Mouse (Mus musculus) T-helper 1 cell (primary cell): ENCODE measurements around the gene Mgst3.

Experiments used
- in situ Hi-C: fragments of 300-600 bp; cut with MboI, MseI; formaldehyde crosslinking; loops from one replicate; pipeline ENCODE4 v1.15.1; 2025; ENCODE audit warnings: high pct_unique_total_duplicates

The Mgst3 gene

GRCm38 (mm10) chr1:167393683-167394492 lies at the start of gene Mgst3:
Mgst3 (minus strand) TSS chr1:167393841.
- in situ Hi-C loops = no loop called here

DNA sequence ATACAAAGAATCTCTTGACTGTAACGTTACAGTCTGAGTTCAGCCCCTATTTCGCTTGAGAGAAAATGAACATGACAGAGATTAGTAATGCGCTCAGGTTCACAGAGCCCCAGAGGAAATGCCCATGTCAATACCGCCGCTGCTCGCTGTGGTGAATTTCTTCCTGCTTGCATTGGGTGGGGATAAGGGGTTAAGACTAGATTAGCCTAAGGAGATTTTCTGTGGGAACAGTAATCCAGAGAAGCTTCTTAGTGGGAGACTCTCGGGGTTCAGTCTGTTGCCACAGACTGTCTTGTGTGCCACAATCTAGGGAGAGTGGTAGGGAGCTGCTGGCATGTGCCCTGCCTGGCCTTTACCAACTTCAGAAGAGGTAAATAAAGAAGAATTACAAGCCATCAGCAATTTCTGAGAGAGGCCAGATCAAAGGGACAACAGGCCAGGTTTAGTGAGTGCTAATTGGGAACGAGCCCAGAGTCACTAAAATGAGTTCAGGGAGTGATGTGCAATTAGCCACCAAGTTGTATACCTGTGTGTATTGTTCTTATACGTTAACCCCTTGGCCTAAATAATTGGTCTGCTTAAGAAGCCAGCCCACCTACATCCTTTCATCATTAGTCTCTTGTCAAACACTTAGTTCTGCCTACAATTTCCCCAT lies 44.7 kb upstream of the Mgst3 start:
- in situ Hi-C loops = no loop called here

GRCm38 (mm10) chr1:167437091-167437490 lies 43.5 kb upstream of the Mgst3 start:
- in situ Hi-C loops = no loop called here

DNA sequence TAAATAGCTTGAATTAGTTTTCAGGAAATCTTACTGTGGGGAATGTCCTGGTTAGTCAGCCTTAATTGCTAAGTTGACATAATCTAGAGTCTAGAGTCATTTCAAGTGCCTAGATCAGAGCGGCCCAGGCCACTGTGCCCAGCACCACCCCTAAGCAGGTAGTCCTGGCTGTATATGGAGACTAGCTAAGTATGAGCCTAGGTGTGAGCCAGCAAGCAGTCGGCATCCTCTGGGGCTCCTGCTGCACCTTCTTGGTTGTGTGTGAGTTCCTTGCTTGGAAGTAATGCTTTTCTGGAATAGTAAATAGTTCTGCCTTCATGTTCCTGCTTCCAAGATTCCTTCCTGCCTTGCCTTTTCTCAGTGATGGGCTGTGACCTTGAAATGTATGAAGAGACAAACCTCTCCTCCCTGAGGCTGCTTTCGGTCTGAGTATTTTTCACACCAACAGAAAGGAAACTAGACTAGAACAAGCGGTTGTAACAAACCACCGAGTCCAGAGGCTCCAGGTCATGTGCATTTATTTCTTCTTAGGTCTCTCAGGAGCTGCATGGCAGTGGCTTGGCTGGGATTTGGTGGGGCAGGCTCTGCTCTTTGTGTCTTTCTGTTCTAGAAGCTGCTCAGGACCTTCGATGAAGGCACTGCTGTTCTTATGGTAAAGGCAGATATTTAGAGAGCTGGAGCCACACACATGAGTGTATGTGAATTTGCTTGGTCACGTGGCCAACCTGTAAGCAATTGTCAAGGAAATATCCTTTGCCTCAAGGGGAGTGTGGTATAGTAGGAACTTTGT lies 42.7 kb upstream of the Mgst3 start:
- in situ Hi-C loops = no loop called here

- in situ Hi-C loops = no loop called here
Observed at GRCm38 (mm10) chr1:167434931-167435330, 41.3 kb upstream of the Mgst3 start.

DNA sequence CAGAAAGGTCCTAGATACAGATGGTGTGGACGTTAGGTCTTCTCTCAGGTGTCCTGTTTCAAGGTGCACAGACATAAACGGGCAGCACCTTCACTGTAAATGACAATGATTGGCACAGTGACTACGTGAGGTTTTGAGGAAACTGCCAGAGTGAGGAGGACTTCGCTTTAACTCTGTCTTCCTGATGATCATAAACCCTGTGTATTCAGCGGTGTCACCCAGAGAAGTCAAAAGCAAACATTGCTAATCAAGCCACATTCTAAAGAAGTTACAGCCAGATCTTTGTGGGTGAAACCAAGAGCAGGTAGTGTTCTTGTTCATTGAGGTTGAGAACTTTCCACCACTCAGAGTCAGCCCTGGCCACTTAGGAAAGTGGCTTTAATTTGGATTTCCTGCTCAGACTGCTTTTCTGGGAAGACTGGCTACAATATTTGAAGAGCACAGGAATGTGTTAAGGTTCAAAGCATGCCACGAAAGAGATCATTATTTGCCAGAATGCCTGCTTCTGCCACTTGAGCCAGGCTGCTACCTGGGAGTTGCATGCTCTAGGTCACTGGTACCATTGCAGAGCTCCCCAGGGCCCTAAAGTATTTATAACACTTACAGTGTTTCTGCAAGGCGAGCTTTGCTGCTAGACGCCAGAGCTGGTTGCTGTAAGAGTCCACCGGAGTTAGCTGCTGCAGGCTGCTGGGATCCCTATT lies 37.5 kb upstream of the Mgst3 start:
- in situ Hi-C loops = no loop called here

- in situ Hi-C loops = no loop called here
Observed at GRCm38 (mm10) chr1:167426681-167427080, 33.0 kb upstream of the Mgst3 start.

GRCm38 (mm10) chr1:167425572-167425971 lies 31.9 kb upstream of the Mgst3 start:
- in situ Hi-C loops = no loop called here

- in situ Hi-C loops = no loop called here
Observed at GRCm38 (mm10) chr1:167422501-167423240, 29.0 kb upstream of the Mgst3 start.

GRCm38 (mm10) chr1:167414846-167415245 lies 21.2 kb upstream of the Mgst3 start:
- in situ Hi-C loops = loop anchor here (5.0 kb wide), 1 partner anchor 227 kb away; no protein-coding TSS in a partner anchor

- in situ Hi-C loops = no loop called here
Observed at GRCm38 (mm10) chr1:167411991-167412715, 18.5 kb upstream of the Mgst3 start.

DNA sequence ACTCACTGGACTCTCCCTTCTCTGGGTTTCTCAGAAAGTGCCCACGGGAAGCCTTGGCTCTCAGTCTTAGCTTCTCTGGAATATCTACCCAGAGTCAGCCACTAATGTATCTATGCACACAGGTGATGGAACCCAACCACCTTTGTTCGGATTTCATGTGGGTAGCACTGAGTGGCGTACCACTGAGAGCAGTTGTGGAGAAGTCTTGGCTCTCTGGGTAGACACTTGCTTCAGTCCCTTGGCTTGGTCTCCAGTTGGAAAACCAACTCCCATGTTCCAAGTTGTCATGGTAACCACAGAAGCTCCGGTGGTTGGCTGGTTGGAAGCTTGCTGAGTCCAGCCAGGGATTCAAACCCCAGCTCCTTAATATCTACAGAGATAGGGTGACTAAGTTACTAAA lies 16.0 kb upstream of the Mgst3 start:
- in situ Hi-C loops = no loop called here

DNA sequence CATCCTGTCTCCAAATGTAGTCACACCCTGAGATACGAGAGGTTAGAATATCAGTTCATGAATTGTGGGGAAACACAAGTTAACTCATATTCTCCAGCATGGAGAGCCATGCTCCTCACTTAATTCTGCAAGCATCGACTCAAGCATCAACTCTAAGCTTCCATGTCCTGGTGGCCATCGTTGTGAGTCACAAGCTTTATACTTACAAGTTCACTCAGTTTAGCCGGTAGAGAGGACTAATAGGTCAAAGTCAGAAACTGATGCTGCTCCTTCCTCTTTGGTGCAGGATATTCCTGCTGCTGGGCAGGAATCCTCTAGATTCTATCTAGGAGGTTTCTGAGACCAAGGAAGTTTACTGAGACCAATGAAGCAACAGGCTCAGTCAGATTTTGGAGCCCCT lies 11.6 kb upstream of the Mgst3 start:
- in situ Hi-C loops = no loop called here

DNA sequence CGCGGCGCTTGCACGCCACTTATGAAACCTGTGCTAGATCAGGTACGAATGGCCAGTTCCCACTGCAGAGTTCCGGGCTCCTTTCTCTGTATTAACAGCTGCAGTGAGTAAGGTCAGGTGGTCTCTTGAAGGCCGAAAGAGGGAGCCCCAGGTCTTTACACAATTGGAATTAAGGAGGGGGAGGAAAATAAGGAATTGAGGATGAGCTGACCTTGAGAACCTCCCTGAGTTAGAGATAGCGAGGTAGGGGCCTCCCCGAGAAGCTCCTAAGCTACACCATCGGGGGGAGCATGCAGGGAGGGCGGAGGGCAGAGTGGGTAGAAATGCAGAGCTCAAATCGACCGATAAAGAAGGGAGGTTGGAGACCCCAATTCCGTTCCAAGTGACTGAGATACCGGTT lies 360 bp downstream of the Mgst3 start:
- in situ Hi-C loops = no loop called here

DNA sequence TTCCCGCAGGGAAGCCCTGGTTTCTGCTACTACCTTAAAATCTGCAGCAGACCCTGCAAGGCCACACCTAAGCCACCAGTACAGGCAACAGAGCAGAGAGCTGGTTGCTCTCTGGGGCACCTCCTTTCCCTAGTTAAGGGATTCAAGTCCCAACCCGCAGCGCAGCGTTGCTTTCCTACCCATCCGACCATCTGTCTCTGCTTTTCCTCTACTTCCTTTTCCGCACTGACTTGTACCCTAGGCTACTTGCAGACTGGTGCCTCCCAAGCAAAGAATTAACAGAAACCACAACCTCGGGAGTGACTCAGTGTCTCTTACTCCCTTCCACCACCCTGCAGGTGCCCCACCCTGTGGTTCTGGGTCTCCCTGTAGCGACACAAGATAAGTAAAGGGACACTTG lies 954 bp downstream of the Mgst3 start:
- in situ Hi-C loops = no loop called here

- in situ Hi-C loops = no loop called here
Observed at GRCm38 (mm10) chr1:167392031-167392640, 1.5 kb downstream of the Mgst3 start.

GRCm38 (mm10) chr1:167391241-167391640 lies 2.4 kb downstream of the Mgst3 start:
- in situ Hi-C loops = no loop called here

GRCm38 (mm10) chr1:167390381-167390780 lies 3.3 kb downstream of the Mgst3 start:
- in situ Hi-C loops = no loop called here

DNA sequence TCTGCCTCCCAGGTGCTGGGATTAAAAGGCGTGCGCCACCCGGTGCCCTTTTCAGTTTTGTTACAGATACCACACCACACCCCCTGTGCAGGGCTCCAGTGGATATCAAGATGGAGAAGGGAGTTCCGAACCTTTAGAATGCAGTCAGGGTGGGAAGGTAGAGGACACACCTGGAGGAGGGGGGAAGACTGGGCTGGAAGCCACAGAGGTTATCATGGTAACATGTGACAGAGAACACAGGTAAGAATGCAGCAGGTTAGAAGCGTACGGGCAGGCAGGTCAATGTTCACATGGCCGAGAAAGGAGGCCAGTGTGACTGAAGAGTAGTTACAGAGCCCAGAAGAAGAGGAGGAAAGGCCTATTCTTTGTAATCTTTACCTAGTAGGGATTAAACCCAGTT lies 4.1 kb downstream of the Mgst3 start:
- in situ Hi-C loops = no loop called here

GRCm38 (mm10) chr1:167388571-167388970 lies 5.1 kb downstream of the Mgst3 start:
- in situ Hi-C loops = no loop called here
